Mouse (Mus musculus) stomach, embryonic 15.5 days (tissue): ENCODE data around the gene Capn9. TPM values are rescaled to one million over a fixed set of nuclear protein-coding genes. Genes with fewer than 3 reads are reported as not detected.

Experiments used
- ATAC-seq: fragments of 200-750 bp; cut with Nextera tagmentation; 2 replicates; pipeline ENCODE4 v1.8.0; 2017; ENCODE audit warnings: low read depth, moderate number of reproducible peaks, moderate TSS enrichment; ENCODE audit not compliant: insufficient read depth, low FRiP score
- H3K27ac ChIP-seq: fragments of 300-500 bp; sonication (generic); 2 replicates; pipeline ENCODE4 v1.5.1; 2015; ENCODE audit warnings: mild to moderate bottlenecking, inconsistent platforms
- H3K27me3 ChIP-seq: fragments of 300-500 bp; sonication (generic); replicated peaks from 2 replicates; pipeline ENCODE4 v1.6.1; 2015; ENCODE audit warnings: inconsistent platforms
- H3K36me3 ChIP-seq: fragments of 300-500 bp; sonication (generic); 2 replicates; pipeline ENCODE4 v1.6.1; 2015; ENCODE audit warnings: inconsistent platforms
- H3K4me1 ChIP-seq: fragments of 300-500 bp; sonication (generic); 2 replicates; pipeline ENCODE4 v1.6.1; 2015; ENCODE audit warnings: inconsistent platforms
- H3K4me2 ChIP-seq: fragments of 300-500 bp; sonication (generic); 2 replicates; pipeline ENCODE4 v1.6.1; 2015; ENCODE audit warnings: mild to moderate bottlenecking, inconsistent platforms
- H3K4me3 ChIP-seq: fragments of 300-500 bp; sonication (generic); replicated peaks from 2 replicates; pipeline ENCODE4 v1.5.1; 2015; ENCODE audit warnings: inconsistent platforms
- H3K9ac ChIP-seq: fragments of 300-500 bp; sonication (generic); 2 replicates; pipeline ENCODE4 v1.6.1; 2015; ENCODE audit warnings: inconsistent platforms
- H3K9me3 ChIP-seq: fragments of 300-500 bp; sonication (generic); 2 replicates; pipeline ENCODE4 v1.6.1; 2016; ENCODE audit warnings: inconsistent platforms
- WGBS: fragments of 180-500 bp; shearing (Covaris S2); methylation state at CpG from one replicate; pipeline ENCODE4 v1.1.7; 2015; 5-methylcytosine and 5-hydroxymethylcytosine counted together
- polyA plus RNA-seq: library from polyadenylated mRNA; unstranded; fragments of >200 nt; fragmentation: Nextera tagmentation; extraction: Ambion mirVana; gene quantifications from 2 replicates; pipeline ENCODE4 v1.2.1, GENCODE M21; 2015

Capn9 gene
- polyA plus RNA-seq, 1 experiment from 2014 or later = 0.24 TPM

DNA sequence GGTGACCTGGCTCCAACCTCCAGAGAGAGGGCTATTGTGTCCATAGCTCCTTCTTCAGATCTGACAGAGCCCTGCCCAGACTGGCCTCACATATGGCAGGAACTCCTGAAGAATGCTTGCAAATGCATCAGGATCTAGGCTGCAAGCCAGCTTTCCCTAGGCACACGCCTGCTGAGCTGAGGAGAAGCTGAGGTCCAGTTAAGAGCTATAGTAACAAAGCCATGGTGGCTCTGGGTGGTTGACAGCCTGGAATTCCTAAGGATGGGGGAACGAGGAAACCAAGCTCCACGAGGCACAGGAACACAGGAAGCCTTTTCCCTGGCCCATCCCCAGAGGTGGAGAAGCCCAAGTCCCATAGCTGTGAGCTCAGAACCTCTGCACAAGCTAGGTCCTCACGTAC lies 76.6 kb downstream of the Capn9 start:
- H3K27ac ChIP-seq = peak overlapping the region; percentile 79

DNA sequence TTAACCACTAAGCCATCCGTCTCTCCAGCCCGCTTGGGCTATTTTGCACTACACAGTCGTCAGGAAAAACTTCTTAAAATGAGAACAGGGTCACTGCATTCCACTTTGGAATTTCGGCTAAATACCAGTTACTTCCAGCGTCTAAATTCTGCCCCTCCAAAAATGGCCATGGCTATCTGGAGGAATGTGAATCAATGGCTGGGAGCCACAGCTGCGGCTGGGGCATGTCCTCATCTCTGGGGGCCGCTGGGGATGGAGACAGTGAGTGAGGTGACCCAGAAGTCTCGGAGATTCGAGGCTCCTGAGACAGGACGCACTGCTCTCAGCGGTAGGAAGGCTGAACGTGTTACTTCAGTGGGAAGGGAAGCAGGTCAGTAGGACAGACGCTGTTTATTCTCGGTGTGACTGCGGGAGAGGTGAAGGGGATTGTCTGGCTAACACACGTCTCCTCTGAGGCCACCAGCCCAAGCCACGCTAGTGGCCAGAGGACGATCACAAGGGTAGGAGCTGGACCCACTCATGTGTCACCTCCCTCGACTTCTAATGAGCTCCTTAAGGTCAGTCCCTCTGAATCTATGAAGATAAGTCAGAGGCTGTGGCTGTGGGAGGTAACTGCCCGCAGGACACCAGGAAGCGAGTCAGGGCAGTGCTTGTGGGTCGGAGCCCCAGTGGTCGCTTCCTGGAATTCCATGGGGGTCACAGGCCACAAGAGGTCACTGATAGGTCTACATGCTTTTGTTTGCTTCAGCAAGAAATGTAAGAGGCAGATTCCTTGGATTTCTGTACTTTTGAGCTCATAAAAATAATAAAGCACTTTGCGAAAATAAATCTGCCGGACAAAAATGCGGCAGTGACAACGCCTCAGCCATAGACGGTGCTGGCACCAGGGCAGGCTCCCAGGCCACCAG lies 77.9 kb downstream of the Capn9 start:
- no peak overlapping the region for H3K9ac ChIP-seq
- H3K4me3 ChIP-seq = no peak overlapping the region
- 55% methylated on average over 28 of the region's 28 CpGs for WGBS
- H3K27me3 ChIP-seq = no peaks in the 10 kb centered on the region
- no peaks in the 10 kb centered on the region for H3K9me3 ChIP-seq
- peaks cover 14% of the 10 kb centered on the region for H3K36me3 ChIP-seq
- no peak overlapping the region for H3K4me2 ChIP-seq
- H3K27ac ChIP-seq = peak overlapping the region; percentile 79
- ATAC-seq = no peak
- H3K4me1 ChIP-seq = peaks cover 42% of the 10 kb centered on the region

More for the DNA sequence above, 76.6 kb downstream of the Capn9 start:
- ATAC-seq = peak; percentile 21; the same call in 1 of the 2 replicates
- Histone ChIP-seq H3K4me3 (no peak overlapping the region), H3K27me3 (no peaks in the 10 kb centered on the region), H3K36me3 (peaks cover 14% of the 10 kb centered on the region), H3K4me1 (peaks cover 32% of the 10 kb centered on the region), H3K4me2 (no peak overlapping the region), H3K9me3 (no peaks in the 10 kb centered on the region), H3K9ac (no peak overlapping the region)
- 25% methylated on average over 4 of the region's 4 CpGs for WGBS

GRCm38 (mm10) chr8:124657961-124658360 lies 82.0 kb downstream of the Capn9 start:
- H3K36me3 ChIP-seq = peaks cover 5% of the 10 kb centered on the region; the same call in 1 of the 2 replicates
- 70% methylated on average over 7 of the region's 7 CpGs for WGBS
- H3K4me2 ChIP-seq = peak overlapping the region; percentile 22; the same call in 1 of the 2 replicates
- no peak overlapping the region for H3K4me3 ChIP-seq
- peak; percentile 51; the same call in 1 of the 2 replicates for ATAC-seq
- H3K9ac ChIP-seq = no peak overlapping the region
- peaks cover 51% of the 10 kb centered on the region for H3K4me1 ChIP-seq
- H3K27me3 ChIP-seq = no peaks in the 10 kb centered on the region
- H3K27ac ChIP-seq = peak overlapping the region; percentile 72
- no peaks in the 10 kb centered on the region for H3K9me3 ChIP-seq

DNA sequence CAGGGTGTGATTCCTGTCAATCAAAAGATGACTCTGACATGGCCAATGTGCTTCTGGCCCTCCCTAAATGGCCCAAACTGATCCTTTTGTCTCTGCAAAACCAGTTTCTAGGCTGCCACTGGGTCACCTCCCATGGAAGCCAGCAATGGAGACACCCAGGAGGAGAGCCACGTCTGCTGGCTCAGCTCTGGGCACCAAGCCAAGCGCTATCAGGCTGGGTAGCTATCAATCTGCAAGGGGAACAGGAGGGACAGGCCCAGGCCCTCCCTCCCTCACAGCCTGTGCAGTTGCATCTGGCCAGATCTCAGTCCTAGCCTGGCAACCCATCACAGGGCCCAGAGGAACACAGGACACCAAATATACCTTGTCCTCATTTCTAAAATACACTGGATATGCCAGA lies 82.5 kb downstream of the Capn9 start:
- Histone ChIP-seq H3K4me1 (peaks cover 48% of the 10 kb centered on the region), H3K27me3 (no peaks in the 10 kb centered on the region), H3K27ac (peak overlapping the region; percentile 72), H3K36me3 (peaks cover 5% of the 10 kb centered on the region; the same call in 1 of the 2 replicates), H3K9me3 (no peaks in the 10 kb centered on the region), H3K4me2 (peak overlapping the region; percentile 22; the same call in 1 of the 2 replicates), H3K9ac (no peak overlapping the region), H3K4me3 (no peak overlapping the region)
- WGBS = 20% methylated on average over 2 of the region's 2 CpGs
- peak; percentile 75 for ATAC-seq

DNA sequence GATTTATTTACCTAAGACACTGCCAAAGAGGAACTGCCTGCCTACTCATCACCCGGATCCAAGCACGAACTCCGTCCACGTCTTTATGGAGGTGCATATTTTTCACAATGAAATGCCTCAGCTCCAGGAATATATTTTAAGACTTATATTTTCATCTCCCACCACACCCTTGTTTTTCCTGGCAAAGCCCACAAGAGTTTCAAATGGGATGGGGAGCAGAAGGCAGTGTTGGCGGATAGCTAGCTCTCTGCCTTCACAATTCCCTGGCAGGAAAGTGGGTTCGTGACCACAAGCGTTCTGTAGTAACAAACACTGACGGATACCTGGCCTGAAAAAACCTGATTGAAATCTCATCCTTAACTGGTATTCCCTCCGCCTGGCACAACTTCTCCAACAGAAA lies 85.9 kb downstream of the Capn9 start:
- H3K36me3 ChIP-seq = no peaks in the 10 kb centered on the region
- 20% methylated on average over 9 of the region's 9 CpGs for WGBS
- H3K4me2 ChIP-seq = peak overlapping the region; percentile 76
- no peaks in the 10 kb centered on the region for H3K9me3 ChIP-seq
- H3K4me3 ChIP-seq = peak overlapping the region; percentile 87
- no peak for ATAC-seq
- peak overlapping the region; percentile 98; the same call in 1 of the 2 replicates for H3K9ac ChIP-seq
- peak overlapping the region; percentile 92 for H3K27ac ChIP-seq
- peaks cover 40% of the 10 kb centered on the region for H3K4me1 ChIP-seq
- H3K27me3 ChIP-seq = no peaks in the 10 kb centered on the region

- peak; percentile 23; the same call in 1 of the 2 replicates for ATAC-seq
- Histone ChIP-seq H3K27ac (peak overlapping the region; percentile 92), H3K9me3 (no peaks in the 10 kb centered on the region), H3K4me1 (peaks cover 40% of the 10 kb centered on the region), H3K27me3 (no peaks in the 10 kb centered on the region), H3K4me2 (peak overlapping the region; percentile 76), H3K4me3 (peak overlapping the region; percentile 87), H3K9ac (peak overlapping the region; percentile 98), H3K36me3 (no peaks in the 10 kb centered on the region)
- 0% methylated on average over 47 of the region's 49 CpGs for WGBS
Observed at GRCm38 (mm10) chr8:124662446-124663111, 86.7 kb downstream of the Capn9 start.

GRCm38 (mm10) chr8:124663112-124663873 lies 87.4 kb downstream of the Capn9 start, which contains the start of gene 2310022B05Rik:
Gene 2310022B05Rik, minus strand, starts transcription at chr8:124663369.
- H3K36me3 ChIP-seq = no peaks in the 10 kb centered on the region
- 2% methylated on average over 68 of the region's 69 CpGs for WGBS
- H3K4me1 ChIP-seq = peaks cover 35% of the 10 kb centered on the region
- H3K9ac ChIP-seq = peak within 1 kb of the TSS; percentile 98
- no peaks in the 10 kb centered on the region for H3K27me3 ChIP-seq
- peak within 1 kb of the TSS; percentile 87 for H3K4me3 ChIP-seq
- ATAC-seq = peak; percentile 92
- H3K27ac ChIP-seq = peak within 1 kb of the TSS; percentile 92
- peak within 1 kb of the TSS; percentile 76 for H3K4me2 ChIP-seq
- no peaks in the 10 kb centered on the region for H3K9me3 ChIP-seq

- H3K4me1 ChIP-seq = peaks cover 30% of the 10 kb centered on the region
- H3K9ac ChIP-seq = no peak overlapping the region
- ATAC-seq = no peak
- WGBS = 40% methylated on average over 4 of the region's 4 CpGs
- H3K36me3 ChIP-seq = no peaks in the 10 kb centered on the region
- H3K27me3 ChIP-seq = no peaks in the 10 kb centered on the region
- peak overlapping the region; percentile 87 for H3K4me3 ChIP-seq
- H3K4me2 ChIP-seq = peak overlapping the region; percentile 76
- no peaks in the 10 kb centered on the region for H3K9me3 ChIP-seq
- H3K27ac ChIP-seq = peak overlapping the region; percentile 92
Observed at GRCm38 (mm10) chr8:124663874-124664230, 87.9 kb downstream of the Capn9 start.

DNA sequence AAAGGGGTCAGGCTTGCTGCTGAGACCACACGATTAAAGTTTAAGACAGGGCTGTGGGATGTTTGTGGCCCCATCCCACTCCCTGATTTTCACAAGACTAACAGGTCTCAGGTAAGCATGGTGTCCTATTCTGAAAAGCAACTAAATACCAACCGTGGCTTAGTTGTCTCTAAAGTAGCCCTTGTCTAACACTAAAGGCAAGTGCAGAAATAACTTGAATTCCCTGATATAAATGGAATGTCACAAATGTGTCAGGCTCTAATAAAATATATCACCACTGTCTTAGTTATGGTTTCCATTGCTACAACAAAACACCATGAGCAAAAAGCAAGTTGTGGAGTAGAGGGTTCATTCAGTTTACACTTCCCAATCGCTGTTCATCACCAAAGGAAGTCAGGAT lies 88.5 kb downstream of the Capn9 start:
- peak overlapping the region; percentile 92; the same call in 1 of the 2 replicates for H3K27ac ChIP-seq
- ATAC-seq = no peak
- WGBS = 64% methylated on average over 3 of the region's 3 CpGs

More for the DNA sequence above, 88.5 kb downstream of the Capn9 start:
- H3K9me3 ChIP-seq = no peaks in the 10 kb centered on the region
- H3K4me3 ChIP-seq = no peak overlapping the region
- H3K4me1 ChIP-seq = peaks cover 26% of the 10 kb centered on the region
- no peak overlapping the region for H3K4me2 ChIP-seq
- no peaks in the 10 kb centered on the region for H3K36me3 ChIP-seq
- H3K27me3 ChIP-seq = no peaks in the 10 kb centered on the region
- H3K9ac ChIP-seq = no peak overlapping the region
